Mouse (Mus musculus): ENCODE results near the gene Mt3. TPM values are rescaled to one million over a fixed set of nuclear protein-coding genes. Genes with fewer than 3 reads are reported as not detected.
"Not testable (repeated sequence)": the region's sequence is repeated elsewhere in the genome, so short reads cannot be mapped to it uniquely, and the experiment has no call there.

The Mt3 gene
- polyA plus RNA-seq, 2 experiments from 2014 or later = not detected

DNA sequence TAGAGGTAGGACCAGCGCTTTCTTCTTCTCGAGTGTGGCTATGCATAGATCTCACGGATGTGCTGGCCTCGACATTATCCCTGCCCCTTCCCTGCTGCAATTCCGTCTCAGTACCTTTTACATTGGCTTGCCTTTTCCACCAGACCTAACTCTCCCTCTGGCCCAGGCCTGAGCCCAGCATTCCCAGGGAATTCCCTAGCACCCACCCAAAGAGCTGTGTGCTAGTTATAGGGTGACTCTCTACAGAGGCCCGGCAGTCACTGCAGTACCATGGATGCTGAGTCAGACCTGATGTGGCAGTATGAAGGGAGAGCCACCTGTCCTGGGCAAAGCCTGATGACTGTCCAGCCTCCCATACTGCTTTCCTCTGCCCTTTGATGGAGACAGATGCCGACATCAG is 1.0 kb downstream of the Mt3 start:
- ATAC-seq = no peak

DNA sequence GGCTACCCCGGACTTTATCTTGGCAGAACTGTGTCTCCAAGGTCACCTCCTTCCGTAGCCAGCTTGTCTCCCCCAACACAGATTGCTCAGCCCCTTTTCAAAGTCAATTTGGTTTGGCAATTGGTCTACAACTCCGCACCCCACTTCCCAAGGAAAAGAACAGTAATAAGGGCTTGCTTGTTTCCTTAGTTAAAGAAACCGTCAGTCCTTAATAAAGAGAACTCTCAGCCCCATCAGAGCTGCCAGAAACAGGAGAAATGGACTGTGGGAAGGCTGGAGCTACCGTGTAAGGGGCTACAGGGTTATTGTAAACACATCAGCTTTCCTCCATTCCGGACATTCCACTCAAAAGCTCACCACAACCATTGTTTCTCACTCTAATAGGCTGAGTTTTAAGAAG is 2.1 kb downstream of the Mt3 start:
- no peak for ATAC-seq

GRCm38 (mm10) chr8:94156092-94156491 is 3.7 kb downstream of the Mt3 start:
- no peak for ATAC-seq

DNA sequence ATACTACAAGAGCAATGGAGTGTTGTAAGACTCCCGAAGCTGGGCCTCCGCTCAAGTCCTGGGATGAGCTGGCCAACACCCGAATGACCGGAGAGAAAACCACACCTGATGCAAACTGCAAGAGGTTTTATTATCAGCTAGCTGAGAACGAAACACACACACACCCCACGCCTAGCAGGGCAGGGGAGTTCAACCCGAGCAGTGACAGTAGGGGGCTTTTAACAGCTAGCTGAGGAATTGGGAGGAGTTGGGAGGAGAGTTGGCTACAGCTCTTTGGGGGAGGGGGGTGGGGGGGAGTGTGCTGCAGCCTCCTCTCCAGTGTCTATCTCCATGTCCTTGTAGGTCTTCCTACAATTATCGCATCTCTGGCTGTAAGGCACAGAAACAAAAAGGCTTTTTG is 13.4 kb downstream of the Mt3 start:
- ATAC-seq = not testable (repeated sequence)

- peak; percentile 46 for ATAC-seq
These were observed 14.8 kb downstream of the Mt3 start for GRCm38 (mm10) chr8:94167244-94167643.

DNA sequence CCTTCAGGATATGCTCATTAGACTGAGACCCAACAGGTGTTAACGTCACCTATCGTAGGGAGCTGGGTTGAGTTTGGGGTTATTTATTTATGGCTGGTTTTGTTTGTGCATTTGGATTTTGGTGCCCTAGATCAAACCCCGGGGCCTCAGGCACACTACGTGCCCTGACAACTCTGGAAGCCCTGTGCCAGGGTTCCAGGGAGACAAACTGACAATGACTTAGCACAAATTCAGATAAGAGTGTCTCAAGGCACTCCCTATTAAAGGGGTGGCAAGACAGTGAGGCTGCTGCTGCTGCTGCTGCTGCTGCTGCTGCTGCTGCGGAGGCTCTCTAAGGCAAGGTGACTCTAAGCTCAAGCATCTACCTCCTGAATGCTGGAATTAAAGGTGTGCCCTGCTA is 17.1 kb downstream of the Mt3 start:
- ATAC-seq = no peak

GRCm38 (mm10) chr8:94171321-94171755 is 18.9 kb downstream of the Mt3 start:
- ATAC-seq = peak; percentile 23

DNA sequence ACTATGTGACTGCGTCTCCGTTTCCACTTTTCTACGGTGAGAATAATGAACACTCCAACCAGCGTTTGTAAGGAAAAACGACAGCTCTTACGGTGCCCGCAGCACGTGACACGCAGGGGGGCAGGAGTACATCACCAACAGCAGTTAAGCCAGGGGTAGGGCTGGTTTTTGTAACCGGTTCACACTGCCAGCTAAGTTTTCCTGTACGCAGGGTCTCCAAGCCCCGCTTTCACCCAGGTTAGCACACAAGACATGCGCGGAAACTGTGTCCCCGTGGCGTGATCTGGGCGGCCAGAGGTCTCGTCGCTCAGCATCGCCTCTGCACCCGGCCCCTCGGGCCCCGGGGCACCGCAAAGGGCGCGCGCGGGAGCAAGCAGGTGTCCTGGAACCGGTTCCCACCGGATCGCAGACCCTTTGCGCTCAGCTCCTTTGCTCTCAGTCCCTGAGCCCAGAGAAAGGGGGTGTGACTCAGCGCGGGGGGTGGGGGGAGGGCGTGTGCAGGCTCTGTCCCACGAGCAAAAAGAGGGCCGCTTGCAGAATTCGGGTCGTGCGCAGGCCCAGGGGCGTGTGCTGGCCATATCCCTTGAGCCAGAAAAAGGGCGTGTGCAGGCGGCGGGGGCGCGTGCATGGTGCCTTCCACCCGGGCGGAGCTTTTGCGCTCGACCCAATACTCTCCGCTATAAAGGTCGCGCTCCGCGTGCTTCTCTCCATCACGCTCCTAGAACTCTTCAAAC is 19.8 kb downstream of the Mt3 start, which contains the start of gene Mt2:
TSS of gene Mt2 (plus strand) at position 590 of the 734 bp plus-strand sequence.
- no peak for ATAC-seq

DNA sequence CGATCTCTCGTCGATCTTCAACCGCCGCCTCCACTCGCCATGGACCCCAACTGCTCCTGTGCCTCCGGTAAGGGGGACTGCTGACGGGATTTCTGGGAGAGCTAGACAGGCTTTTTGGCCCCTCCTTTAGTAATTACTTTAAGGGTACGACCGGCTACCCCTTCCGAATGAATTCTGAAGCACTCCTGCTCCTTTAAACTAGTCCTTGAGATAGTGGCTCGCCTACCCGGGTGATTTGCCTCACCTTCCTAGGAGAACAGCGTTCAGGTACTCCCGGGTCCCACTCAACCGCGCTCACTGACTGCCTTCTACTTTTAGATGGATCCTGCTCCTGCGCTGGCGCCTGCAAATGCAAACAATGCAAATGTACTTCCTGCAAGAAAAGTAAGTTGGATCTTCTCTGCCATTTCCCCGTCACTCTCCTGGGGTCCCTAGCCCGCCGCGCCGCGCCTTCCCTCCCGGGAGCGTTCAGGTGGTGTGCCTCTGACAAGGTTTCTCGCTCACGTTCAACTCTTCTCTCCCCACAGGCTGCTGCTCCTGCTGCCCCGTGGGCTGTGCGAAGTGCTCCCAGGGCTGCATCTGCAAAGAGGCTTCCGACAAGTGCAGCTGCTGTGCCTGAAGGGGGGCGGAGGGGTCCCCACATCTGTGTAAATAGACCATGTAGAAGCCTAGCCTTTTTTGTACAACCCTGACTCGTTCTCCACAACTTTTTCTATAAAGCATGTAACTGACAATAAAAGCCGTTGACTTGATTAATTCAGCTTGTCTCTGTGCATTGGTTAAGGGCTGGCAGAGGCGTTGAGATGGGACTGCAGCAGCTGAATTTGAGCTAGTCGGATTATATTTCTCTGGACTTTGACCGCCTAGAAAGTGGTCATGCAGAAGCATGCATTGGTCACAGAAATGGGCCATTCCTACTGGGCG is 20.7 kb downstream of the Mt3 start:
- no peak for ATAC-seq

GRCm38 (mm10) chr8:94173848-94174403 is 21.5 kb downstream of the Mt3 start:
- no peak for ATAC-seq

DNA sequence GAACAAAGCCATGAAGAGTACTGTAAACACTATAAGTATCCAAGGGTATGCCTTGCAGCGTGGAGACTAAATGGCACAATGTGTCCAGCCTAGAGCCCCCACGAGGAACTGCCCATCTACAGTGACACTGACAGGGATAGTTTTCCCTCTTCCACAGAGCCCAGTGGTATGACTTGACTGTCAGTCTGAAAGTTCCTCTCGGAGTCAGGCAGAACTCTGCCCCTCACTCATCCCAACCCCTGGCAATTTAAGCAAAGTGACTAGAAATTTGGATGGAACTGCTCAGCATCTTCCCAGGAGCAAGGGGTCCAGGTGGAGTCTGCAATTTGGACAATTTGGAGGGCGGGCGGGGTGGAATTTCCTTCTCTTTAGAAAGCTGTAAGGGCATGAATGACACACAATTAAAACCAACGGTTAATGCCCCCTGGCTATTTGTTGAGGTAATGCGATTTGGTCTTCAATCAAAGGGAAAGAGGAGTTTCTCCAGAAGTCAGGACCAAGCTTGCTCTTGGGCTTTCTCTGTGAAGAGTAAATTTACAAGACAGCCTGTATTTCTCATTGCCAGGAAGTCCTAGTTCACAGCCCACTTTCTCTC is 22.3 kb downstream of the Mt3 start:
- no peak for ATAC-seq

DNA sequence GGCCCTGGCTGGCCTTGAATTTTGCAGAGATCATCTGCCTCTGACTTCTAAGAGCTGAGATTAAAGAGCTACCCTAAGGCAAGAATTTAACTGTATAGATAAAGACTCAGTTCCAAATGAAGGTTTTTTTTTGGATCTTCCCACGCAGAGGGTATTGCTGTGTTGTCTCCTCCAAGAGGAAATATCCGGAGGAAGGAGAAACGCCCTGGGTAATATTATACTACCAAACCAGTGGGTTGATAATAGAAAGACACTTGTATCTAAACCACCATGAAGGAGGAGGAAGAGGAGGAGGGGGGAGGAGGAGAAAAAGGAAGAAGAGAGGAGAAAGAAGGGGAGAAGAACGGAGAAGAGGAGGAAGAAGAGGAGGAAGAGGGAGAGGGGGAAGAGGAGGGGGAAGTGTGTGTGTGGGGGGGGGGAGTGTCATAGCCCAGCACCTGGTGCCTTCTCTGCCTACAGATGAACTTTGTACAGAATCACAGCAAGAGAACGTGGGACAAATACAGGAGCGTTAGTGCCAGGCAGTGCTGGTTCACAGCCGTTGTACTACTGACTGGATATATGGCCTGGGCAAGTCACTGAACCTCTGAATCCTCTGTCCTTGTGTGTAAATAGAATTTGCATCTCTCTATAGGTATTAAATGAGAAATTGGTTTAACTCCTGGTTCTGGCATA is 25.4 kb downstream of the Mt3 start:
- no peak for ATAC-seq

- ATAC-seq = peak; percentile 52
These were observed 26.7 kb downstream of the Mt3 start, which contains the start of gene Mt1 for GRCm38 (mm10) chr8:94178857-94179712. TSS of gene Mt1 (plus strand) at chr8:94179082.

DNA sequence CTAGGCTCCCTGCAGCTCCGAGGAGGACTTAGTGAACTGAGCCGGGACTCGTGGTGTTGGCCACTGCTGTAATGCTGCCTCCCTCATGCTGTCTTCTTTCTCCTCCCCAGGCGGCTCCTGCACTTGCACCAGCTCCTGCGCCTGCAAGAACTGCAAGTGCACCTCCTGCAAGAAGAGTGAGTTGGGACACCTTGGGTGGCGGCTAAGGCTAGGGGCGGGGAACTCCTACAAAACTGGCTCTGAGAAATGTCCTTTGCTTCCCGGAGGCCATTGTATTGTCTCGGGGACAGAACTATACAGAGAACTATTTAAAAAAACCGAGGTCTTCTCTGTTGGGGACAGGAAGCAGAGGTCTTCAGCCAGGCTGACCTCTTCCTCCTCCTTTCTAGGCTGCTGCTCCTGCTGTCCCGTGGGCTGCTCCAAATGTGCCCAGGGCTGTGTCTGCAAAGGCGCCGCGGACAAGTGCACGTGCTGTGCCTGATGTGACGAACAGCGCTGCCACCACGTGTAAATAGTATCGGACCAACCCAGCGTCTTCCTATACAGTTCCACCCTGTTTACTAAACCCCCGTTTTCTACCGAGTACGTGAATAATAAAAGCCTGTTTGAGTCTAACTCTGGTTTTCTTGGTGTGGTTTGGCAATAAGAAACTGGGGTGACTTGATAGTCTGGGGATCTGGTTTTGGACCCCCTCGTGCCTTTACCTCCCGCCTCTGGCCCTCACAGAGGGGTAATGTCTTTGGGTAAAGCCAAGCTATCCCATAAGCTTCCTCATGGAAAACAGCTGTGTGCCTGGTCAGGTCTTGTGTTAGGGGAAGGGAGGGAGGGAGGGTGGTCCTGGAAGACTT is 27.5 kb downstream of the Mt3 start:
- no peak for ATAC-seq

DNA sequence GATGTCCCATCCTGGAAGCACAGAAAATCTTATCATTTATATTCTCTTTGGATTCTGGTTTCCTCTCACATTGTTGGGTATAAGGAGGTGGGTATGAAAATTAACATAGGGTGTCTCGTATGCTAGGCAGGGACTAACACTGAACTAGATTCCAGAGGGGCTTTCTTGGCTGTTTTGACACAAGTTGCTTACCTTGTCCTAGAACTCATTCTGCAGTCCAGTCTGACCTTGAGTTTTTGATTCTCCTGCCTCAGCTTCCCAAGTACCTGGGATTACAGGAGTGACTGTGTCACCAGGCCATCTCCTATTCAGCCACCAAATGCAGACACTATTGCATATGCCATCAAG is 28.1 kb downstream of the Mt3 start:
- ATAC-seq = no peak

DNA sequence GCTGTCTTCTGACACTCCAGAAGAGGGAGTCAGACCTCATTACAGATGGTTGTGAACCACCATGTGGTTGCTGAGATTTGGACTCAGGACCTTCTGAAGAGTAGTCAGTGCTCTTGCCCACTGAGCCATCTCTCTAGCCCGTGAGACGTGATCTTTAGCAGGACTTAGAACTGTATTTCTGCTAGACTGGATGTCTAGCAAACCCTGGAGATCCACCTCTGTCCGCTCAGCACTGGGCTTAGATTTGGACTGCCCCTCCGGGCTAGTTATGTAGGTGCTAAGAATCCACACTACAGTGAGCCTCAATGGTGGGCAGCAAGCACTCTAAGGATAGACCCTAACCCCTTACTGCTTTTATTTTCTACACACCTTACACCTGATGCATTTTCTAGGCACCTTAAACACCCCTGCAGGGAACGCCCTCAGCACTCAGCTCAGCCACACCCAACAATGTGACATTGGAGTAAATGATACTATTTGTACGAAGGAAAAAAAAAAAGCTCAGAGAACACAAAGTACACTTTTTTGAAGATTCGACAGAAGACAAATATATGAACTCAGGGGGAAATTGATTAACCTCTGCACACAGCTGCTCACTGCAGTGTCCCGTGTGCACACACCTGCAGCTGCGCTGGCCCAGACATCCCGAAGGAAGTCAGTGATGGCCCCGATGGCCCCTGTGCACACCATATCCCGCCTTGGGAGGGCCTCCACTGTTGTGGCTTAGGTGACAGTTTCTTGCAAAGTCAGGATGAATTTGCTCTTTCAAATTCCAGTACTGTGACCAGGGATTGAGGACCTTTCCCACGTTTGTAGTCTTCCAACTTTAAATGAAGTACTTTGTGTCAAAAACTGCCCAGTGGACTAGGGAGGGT is 29.9 kb downstream of the Mt3 start:
- ATAC-seq = no peak

DNA sequence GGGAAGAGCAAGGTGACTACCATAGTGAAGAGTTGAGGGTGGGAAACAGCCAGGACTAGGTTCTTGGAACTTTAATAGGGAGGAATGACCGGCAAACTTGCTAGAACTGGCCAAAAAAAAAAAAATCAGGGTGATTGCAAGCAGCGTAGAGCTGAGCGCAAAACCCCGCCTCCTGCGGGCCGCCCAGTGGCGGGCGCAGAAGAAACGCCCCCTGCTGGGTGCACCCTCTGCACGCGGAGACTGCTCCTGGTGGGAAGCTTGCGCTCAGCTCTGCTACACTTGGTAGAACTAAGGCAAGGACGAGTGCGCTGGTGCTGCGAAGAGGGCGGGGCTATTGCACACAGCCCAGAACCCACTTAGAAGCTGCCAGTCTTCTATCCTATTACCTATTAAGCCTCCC is 30.7 kb downstream of the Mt3 start:
- ATAC-seq = peak; percentile 66

GRCm38 (mm10) chr8:94184357-94184843 is 32.0 kb downstream of the Mt3 start:
- ATAC-seq = no peak

DNA sequence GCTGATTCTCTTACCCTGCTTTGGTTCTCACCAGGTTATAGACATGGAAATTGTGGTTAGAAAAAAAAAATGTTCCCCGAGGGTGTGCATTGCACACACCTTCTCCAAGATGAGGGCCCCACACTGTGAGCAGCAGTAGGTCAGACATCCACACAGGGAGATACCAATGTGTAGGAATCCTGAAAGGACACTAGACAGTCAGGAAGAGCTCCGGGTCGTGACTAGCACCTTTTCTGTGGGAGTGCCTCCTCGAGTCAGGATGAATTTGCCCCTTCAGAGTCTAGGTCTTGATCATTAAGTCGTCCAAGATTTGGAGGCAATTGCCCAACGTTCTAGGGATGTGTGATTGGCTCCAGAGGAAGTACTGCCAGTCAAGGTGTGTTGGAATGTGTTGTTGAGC is 33.4 kb downstream of the Mt3 start:
- ATAC-seq = no peak

Measured in activated CD4-positive, CD25-positive, alpha-beta regulatory T cell, adult 4 months (primary cell).